In the genomic region with DNA sequence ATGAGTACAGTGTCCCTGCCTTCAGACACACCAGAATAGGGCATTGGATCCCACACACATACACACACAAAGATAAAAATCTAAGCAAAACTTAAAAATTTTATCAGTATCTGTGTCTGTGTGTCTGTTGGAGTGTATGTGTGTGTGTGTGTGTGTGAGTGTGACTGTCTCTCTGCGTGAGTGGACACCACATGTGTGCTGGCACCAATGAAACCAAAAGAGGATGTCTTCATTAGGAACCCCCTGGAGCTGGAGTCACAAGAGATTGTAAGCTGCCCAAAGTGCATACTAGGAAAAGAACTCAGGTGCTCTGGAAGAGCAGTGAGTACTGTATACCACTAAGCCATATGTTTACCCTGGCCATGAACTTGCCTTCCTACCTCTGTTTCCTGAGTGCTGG, we compare ENCODE assay signal across 26 mouse cellular contexts.
"Had no signal": no experiment of that assay in that cellular context is flagged by ENCODE, and none has a peak within 500 bp of the region (broad histone marks: within the 10 kb centered on the region; RNA-seq: fewer than 3 reads in every experiment).

No protein-coding gene starts in this region.

- H3K36me3 ChIP-seq: heart, embryonic 13.5 days; heart, embryonic 15.5 days; hindbrain, embryonic 13.5 days; hindbrain, embryonic 15.5 days; kidney, embryonic 15.5 days; limb, embryonic 13.5 days; limb, embryonic 15.5 days; liver, embryonic 12.5 days had no signal

- H3K27me3 ChIP-seq: heart, embryonic 13.5 days; heart, embryonic 15.5 days; hindbrain, embryonic 13.5 days; hindbrain, embryonic 15.5 days; limb, embryonic 15.5 days; liver, embryonic 12.5 days had no signal

- ATAC-seq: hindbrain, postnatal 0 days; intestine, embryonic 16.5 days; liver, embryonic 12.5 days had no signal

- H3K4me3 ChIP-seq: gastrocnemius, adult 2 months; heart, adult 2 months; heart, embryonic 13.5 days; heart, embryonic 15.5 days; hindbrain, embryonic 13.5 days; hindbrain, embryonic 15.5 days; kidney, embryonic 15.5 days; limb, embryonic 13.5 days; limb, embryonic 15.5 days; liver, embryonic 12.5 days had no signal

- DNase-seq: gastrocnemius, adult 2 months; gastrocnemius, postnatal 10 days; gastrocnemius, postnatal 25 days; heart, adult 11 months; heart, adult 2 months; heart, postnatal 14 days; heart, postnatal 36 days; kidney, adult 11 months; kidney, adult 9 months; kidney, postnatal 14 days; kidney, postnatal 36 days; layer of hippocampus, adult 9-11 months; layer of hippocampus, postnatal 36 days; left cerebral cortex, postnatal 4 days had no signal

- H3K27ac ChIP-seq: gastrocnemius, adult 2 months; heart, adult 2 months; heart, embryonic 13.5 days; heart, embryonic 15.5 days; hindbrain, embryonic 13.5 days; hindbrain, embryonic 15.5 days; hindbrain, postnatal 0 days; kidney, embryonic 15.5 days; kidney, postnatal 0 days; limb, embryonic 13.5 days; limb, embryonic 15.5 days; liver, embryonic 12.5 days; liver, embryonic 14.5 days had no signal
